Mouse (Mus musculus): ENCODE results near the gene Carnmt1.

- no peak for TF ChIP-seq CTCF (IDR thresholded peaks at IDR 0.05; ENCODE audit: borderline replicate concordance, insufficient read depth, low read depth, low read length)
- TF ChIP-seq POLR2A (IDR thresholded peaks at IDR 0.05; ENCODE audit: borderline replicate concordance, insufficient read depth, low read length) = no peak
These were observed 41.7 kb downstream of the Carnmt1 start for GRCm38 (mm10) chr19:18712153-18712865.

All from cerebellum, adult 2 months (tissue).